Mouse (Mus musculus) megakaryocyte, embryonic 14.5 days (primary cell): ENCODE measurements at regions not wholly inside any gene's neighbourhood (a gene's known extent, or its start where the extent isn't known, plus 50 kb on each side); places are given as distances from the start of the nearest gene placed in this dataset.

Experiments
- FLI1 ChIP-seq: IDR thresholded peaks from 2 replicates; pipeline ENCODE4 v1.6.1; 2012; ENCODE audit warnings: low read length, inconsistent platforms, mixed read lengths
- GATA1 ChIP-seq: IDR thresholded peaks from 3 replicates; pipeline ENCODE4 v1.6.1; 2012; ENCODE audit warnings: mixed read lengths, low read length, inconsistent platforms, borderline replicate concordance

- TF ChIP-seq GATA1: no peak
- TF ChIP-seq FLI1: no peak
Measured at GRCm38 (mm10) chr19:27028834-27029233, 143.2 kb downstream of the Gm815 start.
